Mouse (Mus musculus) heart, adult 2 months (tissue): ENCODE results near the gene Nat8f6.
"Not testable (repeated sequence)": the region's sequence is repeated elsewhere in the genome, so short reads cannot be mapped to it uniquely, and the experiment has no call there.

Source experiments
- CTCF ChIP-seq: fragments of 200-600 bp; IDR thresholded peaks from 2 replicates; pipeline ENCODE4 v1.8.1; 2022; ENCODE audit warnings: antibody characterized with exemption, mild to moderate bottlenecking, moderate library complexity
- POLR2A ChIP-seq: fragments of 200-500 bp; IDR thresholded peaks from 2 replicates; pipeline ENCODE4 v1.6.1; 2011; ENCODE audit warnings: mild to moderate bottlenecking, low read depth, low read length, control low read depth; ENCODE audit not compliant: insufficient read depth

GRCm38 (mm10) chr6:85836827-85837226, 16.1 kb upstream of the Nat8f6 start:
- TF ChIP-seq POLR2A = not testable (repeated sequence)
- peak; percentile 58 for TF ChIP-seq CTCF
